Mouse (Mus musculus): Measurements from ENCODE around the gene Tmem123. TPM values are rescaled to one million over a fixed set of nuclear protein-coding genes. Genes with fewer than 3 reads are reported as not detected.

The Tmem123 gene
- polyA plus RNA-seq, 1 experiment from 2014 or later = 14.5 TPM

- Histone ChIP-seq H3K9me3 (replicated peaks; ENCODE audit: control insufficient read depth, low read length, poor library complexity, severe bottlenecking) (0 out of 2 replicates have a peak, but pooled peaks cover 2% of the 10 kb centered on the region), H3K4me1 (ENCODE audit: control insufficient read depth, insufficient read depth, low read length) (no peaks in the 10 kb centered on the region), H3K36me3 (ENCODE audit: control insufficient read depth, insufficient read depth, low read length) (no peaks in the 10 kb centered on the region), H3K27me3 (ENCODE audit: control insufficient read depth, insufficient read depth, low read depth, low read length) (no peaks in the 10 kb centered on the region), H3K9ac (ENCODE audit: low read depth, low read length) (no peak overlapping the region), H3K27ac (ENCODE audit: low read length) (no peak overlapping the region), H3K4me3 (ENCODE audit: low read depth, low read length) (no peak overlapping the region), H3K4me2 (ENCODE audit: low read length) (no peak overlapping the region)
- ATAC-seq = no peak
- 79% methylated on average over 2 of the region's 2 CpGs for WGBS
These were observed 7.9 kb upstream of the Tmem123 start for GRCm38 (mm10) chr9:7755889-7756423.

DNA sequence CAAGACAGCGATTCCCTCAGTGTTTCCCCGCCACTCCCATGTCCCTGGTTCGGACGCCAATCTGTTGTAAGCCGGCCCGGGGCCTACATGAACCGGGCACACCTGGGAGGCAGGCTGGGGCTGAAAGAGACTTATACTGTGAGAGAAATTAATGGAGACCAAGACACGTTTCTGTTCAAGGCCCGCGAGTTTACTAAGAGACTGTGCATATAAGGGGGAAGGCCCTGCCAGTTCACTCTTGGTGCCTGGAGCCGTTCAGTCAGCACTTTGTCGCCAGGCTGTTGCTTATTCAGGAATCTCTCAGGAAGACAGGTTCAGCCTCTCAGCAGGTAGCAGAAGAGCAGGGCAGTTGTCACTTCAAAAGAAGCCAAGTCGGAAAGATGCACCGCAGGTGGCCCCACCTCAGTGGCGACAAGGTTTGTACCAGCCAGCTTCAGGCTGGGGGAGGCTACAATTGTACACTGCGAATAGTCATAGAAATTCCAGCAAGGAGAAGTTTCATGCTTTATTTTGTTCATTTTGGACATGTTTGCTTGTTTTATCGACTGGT lies 1.9 kb upstream of the Tmem123 start:
- ATAC-seq = no peak
- H3K9me3 ChIP-seq (replicated peaks; ENCODE audit: control insufficient read depth, low read length, poor library complexity, severe bottlenecking) = 0 out of 2 replicates have a peak, but pooled peaks cover 2% of the 10 kb centered on the region
- H3K27ac ChIP-seq (ENCODE audit: low read length) = no peak overlapping the region
- H3K4me2 ChIP-seq (ENCODE audit: low read length) = no peak overlapping the region
- H3K36me3 ChIP-seq (ENCODE audit: control insufficient read depth, insufficient read depth, low read length) = no peaks in the 10 kb centered on the region
- peaks cover 10% of the 10 kb centered on the region for H3K4me1 ChIP-seq (ENCODE audit: control insufficient read depth, insufficient read depth, low read length)
- no peak overlapping the region for H3K9ac ChIP-seq (ENCODE audit: low read depth, low read length)
- 33% methylated on average over 17 of the region's 17 CpGs for WGBS
- no peak overlapping the region for H3K4me3 ChIP-seq (ENCODE audit: low read depth, low read length)
- peaks cover 14% of the 10 kb centered on the region for H3K27me3 ChIP-seq (ENCODE audit: control insufficient read depth, insufficient read depth, low read depth, low read length)

GRCm38 (mm10) chr9:7762741-7763140 lies 1.1 kb upstream of the Tmem123 start:
- peaks cover 14% of the 10 kb centered on the region for H3K27me3 ChIP-seq (ENCODE audit: control insufficient read depth, insufficient read depth, low read depth, low read length)
- no peak for ATAC-seq
- no peaks in the 10 kb centered on the region for H3K36me3 ChIP-seq (ENCODE audit: control insufficient read depth, insufficient read depth, low read length)
- H3K4me1 ChIP-seq (ENCODE audit: control insufficient read depth, insufficient read depth, low read length) = peaks cover 12% of the 10 kb centered on the region
- no peak overlapping the region for H3K4me2 ChIP-seq (ENCODE audit: low read length)
- H3K9ac ChIP-seq (ENCODE audit: low read depth, low read length) = no peak overlapping the region
- H3K9me3 ChIP-seq (replicated peaks; ENCODE audit: control insufficient read depth, low read length, poor library complexity, severe bottlenecking) = 0 out of 2 replicates have a peak, but pooled peaks cover 2% of the 10 kb centered on the region
- H3K4me3 ChIP-seq (ENCODE audit: low read depth, low read length) = no peak overlapping the region
- 76% methylated on average over 3 of the region's 3 CpGs for WGBS
- H3K27ac ChIP-seq (ENCODE audit: low read length) = no peak overlapping the region

DNA sequence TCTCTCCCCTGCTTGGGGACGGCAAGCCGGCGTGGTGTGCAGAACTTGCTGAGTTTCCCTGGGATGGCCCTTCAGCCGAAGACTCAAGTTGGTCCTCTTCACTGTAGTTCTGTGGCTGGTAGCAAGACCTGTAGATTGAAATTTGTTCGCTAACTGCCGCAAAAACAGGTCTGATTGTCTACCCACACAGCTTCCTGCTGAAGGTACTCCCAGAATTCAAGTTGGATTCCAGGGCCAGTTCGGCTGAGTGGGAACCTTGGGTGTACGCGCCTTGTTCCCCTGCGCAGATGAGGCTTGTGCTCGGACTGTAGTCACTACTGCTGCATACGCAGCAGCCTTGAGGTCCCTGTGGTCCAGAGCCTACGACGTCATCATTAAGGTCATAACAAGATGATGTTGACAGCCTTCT lies 626 bp downstream of the Tmem123 start:
- Histone ChIP-seq H3K4me2 (ENCODE audit: low read length) (peak overlapping the region; percentile 95), H3K36me3 (ENCODE audit: control insufficient read depth, insufficient read depth, low read length) (no peaks in the 10 kb centered on the region), H3K4me3 (ENCODE audit: low read depth, low read length) (peak overlapping the region; percentile 82), H3K27ac (ENCODE audit: low read length) (peak overlapping the region; percentile 5), H3K9me3 (replicated peaks; ENCODE audit: control insufficient read depth, low read length, poor library complexity, severe bottlenecking) (no peaks in the 10 kb centered on the region), H3K9ac (ENCODE audit: low read depth, low read length) (peak overlapping the region; percentile 80), H3K27me3 (ENCODE audit: control insufficient read depth, insufficient read depth, low read depth, low read length) (peaks cover 14% of the 10 kb centered on the region), H3K4me1 (ENCODE audit: control insufficient read depth, insufficient read depth, low read length) (peaks cover 15% of the 10 kb centered on the region)
- WGBS = under 1% methylated on average over 14 of the region's 14 CpGs
- ATAC-seq = peak; percentile 61

- Histone ChIP-seq H3K4me2 (ENCODE audit: low read length) (peak overlapping the region; percentile 95), H3K36me3 (ENCODE audit: control insufficient read depth, insufficient read depth, low read length) (no peaks in the 10 kb centered on the region), H3K4me1 (ENCODE audit: control insufficient read depth, insufficient read depth, low read length) (peaks cover 15% of the 10 kb centered on the region), H3K27me3 (ENCODE audit: control insufficient read depth, insufficient read depth, low read depth, low read length) (peaks cover 14% of the 10 kb centered on the region), H3K9me3 (replicated peaks; ENCODE audit: control insufficient read depth, low read length, poor library complexity, severe bottlenecking) (no peaks in the 10 kb centered on the region), H3K27ac (ENCODE audit: low read length) (no peak overlapping the region), H3K4me3 (ENCODE audit: low read depth, low read length) (no peak overlapping the region), H3K9ac (ENCODE audit: low read depth, low read length) (no peak overlapping the region)
- WGBS = 60% methylated on average over 3 of the region's 3 CpGs
- no peak for ATAC-seq
These were observed 1.4 kb downstream of the Tmem123 start for GRCm38 (mm10) chr9:7765236-7765635.

DNA sequence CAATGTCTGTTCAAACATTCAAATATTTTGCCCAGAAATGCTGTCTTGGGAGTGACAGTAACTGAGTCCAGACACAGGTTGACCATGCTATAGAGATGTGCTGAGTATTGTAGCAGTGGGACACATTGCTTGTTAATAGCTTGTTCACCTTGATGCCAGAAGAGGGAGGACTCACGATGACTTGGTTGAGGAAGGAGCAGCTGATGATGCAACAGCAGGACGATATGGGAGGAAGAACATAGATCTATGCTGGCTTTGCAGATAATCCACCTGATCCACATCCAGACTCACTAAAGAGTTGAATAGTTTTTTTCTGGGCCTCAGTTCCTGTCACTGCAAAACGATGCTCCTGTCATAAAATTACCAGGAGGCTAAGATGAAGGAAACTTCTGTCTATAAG lies 2.7 kb downstream of the Tmem123 start:
- Histone ChIP-seq H3K4me2 (ENCODE audit: low read length) (no peak overlapping the region), H3K4me1 (ENCODE audit: control insufficient read depth, insufficient read depth, low read length) (peaks cover 15% of the 10 kb centered on the region), H3K27ac (ENCODE audit: low read length) (no peak overlapping the region), H3K9ac (ENCODE audit: low read depth, low read length) (no peak overlapping the region), H3K9me3 (replicated peaks; ENCODE audit: control insufficient read depth, low read length, poor library complexity, severe bottlenecking) (no peaks in the 10 kb centered on the region), H3K36me3 (ENCODE audit: control insufficient read depth, insufficient read depth, low read length) (no peaks in the 10 kb centered on the region), H3K27me3 (ENCODE audit: control insufficient read depth, insufficient read depth, low read depth, low read length) (peaks cover 14% of the 10 kb centered on the region), H3K4me3 (ENCODE audit: low read depth, low read length) (no peak overlapping the region)
- WGBS = 72% methylated on average over 3 of the region's 3 CpGs
- ATAC-seq = no peak

- peak overlapping the region; percentile 4; the same call in 1 of the 2 replicates for H3K9ac ChIP-seq (ENCODE audit: low read depth, low read length)
- H3K4me3 ChIP-seq (ENCODE audit: low read depth, low read length) = no peak overlapping the region
- no peak overlapping the region for H3K4me2 ChIP-seq (ENCODE audit: low read length)
- WGBS = 6% methylated on average over 2 of the region's 2 CpGs
- ATAC-seq = no peak
- peaks cover 15% of the 10 kb centered on the region for H3K4me1 ChIP-seq (ENCODE audit: control insufficient read depth, insufficient read depth, low read length)
- no peaks in the 10 kb centered on the region for H3K9me3 ChIP-seq (replicated peaks; ENCODE audit: control insufficient read depth, low read length, poor library complexity, severe bottlenecking)
- 0 out of 2 replicates have a peak overlapping the region, but pooled peaks have one; percentile 13 for H3K27ac ChIP-seq (ENCODE audit: low read length)
- H3K36me3 ChIP-seq (ENCODE audit: control insufficient read depth, insufficient read depth, low read length) = no peaks in the 10 kb centered on the region
- peaks cover 6% of the 10 kb centered on the region for H3K27me3 ChIP-seq (ENCODE audit: control insufficient read depth, insufficient read depth, low read depth, low read length)
These were observed 3.7 kb downstream of the Tmem123 start for GRCm38 (mm10) chr9:7767526-7767925.

GRCm38 (mm10) chr9:7769081-7769480 lies 5.2 kb downstream of the Tmem123 start:
- Histone ChIP-seq H3K4me1 (ENCODE audit: control insufficient read depth, insufficient read depth, low read length) (peaks cover 10% of the 10 kb centered on the region), H3K9ac (ENCODE audit: low read depth, low read length) (no peak overlapping the region), H3K4me3 (ENCODE audit: low read depth, low read length) (no peak overlapping the region), H3K4me2 (ENCODE audit: low read length) (no peak overlapping the region), H3K36me3 (ENCODE audit: control insufficient read depth, insufficient read depth, low read length) (no peaks in the 10 kb centered on the region), H3K27ac (ENCODE audit: low read length) (no peak overlapping the region), H3K27me3 (ENCODE audit: control insufficient read depth, insufficient read depth, low read depth, low read length) (no peaks in the 10 kb centered on the region), H3K9me3 (replicated peaks; ENCODE audit: control insufficient read depth, low read length, poor library complexity, severe bottlenecking) (no peaks in the 10 kb centered on the region)
- 63% methylated on average over 4 of the region's 4 CpGs for WGBS
- no peak for ATAC-seq

DNA sequence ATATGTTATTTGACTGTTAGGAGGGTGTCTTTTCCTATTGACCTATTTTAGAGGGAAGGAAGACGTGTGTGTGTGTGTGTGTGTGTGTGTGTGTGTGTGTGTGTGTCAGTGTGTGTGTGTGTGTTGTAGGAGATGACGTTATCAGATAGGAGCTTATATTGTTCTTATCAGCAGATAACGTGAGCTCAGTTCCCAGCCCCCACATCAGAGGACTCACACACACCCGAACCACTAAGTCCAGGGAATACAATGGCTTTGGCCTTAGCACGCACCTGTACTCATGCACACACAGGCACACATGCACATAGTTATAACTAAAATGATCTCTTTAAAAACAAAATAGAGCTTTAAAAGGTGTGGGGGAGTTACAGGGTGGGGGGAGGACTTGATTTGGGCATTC lies 5.7 kb downstream of the Tmem123 start:
- no peaks in the 10 kb centered on the region for H3K27me3 ChIP-seq (ENCODE audit: control insufficient read depth, insufficient read depth, low read depth, low read length)
- no peak overlapping the region for H3K4me2 ChIP-seq (ENCODE audit: low read length)
- no peaks in the 10 kb centered on the region for H3K9me3 ChIP-seq (replicated peaks; ENCODE audit: control insufficient read depth, low read length, poor library complexity, severe bottlenecking)
- ATAC-seq = no peak
- H3K4me1 ChIP-seq (ENCODE audit: control insufficient read depth, insufficient read depth, low read length) = peaks cover 10% of the 10 kb centered on the region
- no peak overlapping the region for H3K27ac ChIP-seq (ENCODE audit: low read length)
- H3K4me3 ChIP-seq (ENCODE audit: low read depth, low read length) = no peak overlapping the region
- H3K9ac ChIP-seq (ENCODE audit: low read depth, low read length) = no peak overlapping the region
- WGBS = 91% methylated on average over 5 of the region's 5 CpGs
- H3K36me3 ChIP-seq (ENCODE audit: control insufficient read depth, insufficient read depth, low read length) = no peaks in the 10 kb centered on the region
